Mouse (Mus musculus) hindbrain, postnatal 0 days (tissue): Measurements from ENCODE around the gene Sytl4. TPM values are rescaled to one million over a fixed set of nuclear protein-coding genes. Genes with fewer than 3 reads are reported as not detected.
A peak's percentile ranks its signal among the peaks of the same experiment; 100 is the strongest.

ENCODE experiments used
- ATAC-seq: fragments of 200-750 bp; cut with Nextera tagmentation; 2 replicates; pipeline ENCODE4 v1.8.0; 2017; ENCODE audit warnings: mild to moderate bottlenecking, moderate TSS enrichment, moderate library complexity
- DNase-seq: peaks from one replicate; pipeline ENCODE4 v3.0.0-alpha.2; 2015; ENCODE audit warnings: low spot score
- H3K27ac ChIP-seq: fragments of 300-500 bp; sonication (generic); 2 replicates; pipeline ENCODE4 v1.5.1; 2014; ENCODE audit warnings: mild to moderate bottlenecking
- H3K27me3 ChIP-seq: fragments of 300-500 bp; sonication (generic); 2 replicates; pipeline ENCODE4 v1.6.1; 2014; ENCODE audit warnings: low read length, mixed read lengths; ENCODE audit not compliant: insufficient read depth
- H3K36me3 ChIP-seq: fragments of 300-500 bp; sonication (generic); 2 replicates; pipeline ENCODE4 v1.6.1; 2014; ENCODE audit warnings: low read length, mixed read lengths; ENCODE audit not compliant: insufficient read depth
- H3K4me1 ChIP-seq: fragments of 300-500 bp; sonication (generic); 2 replicates; pipeline ENCODE4 v1.6.1; 2014; ENCODE audit warnings: antibody characterized with exemption, low read length, mixed read lengths; ENCODE audit not compliant: insufficient read depth
- H3K4me2 ChIP-seq: fragments of 300-500 bp; sonication (generic); 2 replicates; pipeline ENCODE4 v1.6.1; 2014; ENCODE audit warnings: low read depth, mild to moderate bottlenecking, low read length, moderate library complexity, mixed read lengths
- H3K4me3 ChIP-seq: fragments of 300-500 bp; sonication (generic); 2 replicates; pipeline ENCODE4 v1.5.1; 2014; ENCODE audit warnings: low read length
- H3K9ac ChIP-seq: fragments of 300-500 bp; sonication (generic); replicated peaks from 2 replicates; pipeline ENCODE4 v1.6.1; 2014; ENCODE audit warnings: mild to moderate bottlenecking, low read length, moderate library complexity, mixed read lengths
- H3K9me3 ChIP-seq: fragments of 300-500 bp; sonication (generic); 2 replicates; pipeline ENCODE4 v1.6.1; 2016; ENCODE audit warnings: low read length, mixed read lengths
- CTCF ChIP-seq: IDR thresholded peaks from 2 replicates; pipeline ENCODE4 v1.5.1; 2016; ENCODE audit warnings: antibody characterized with exemption, control low read depth, low read depth
- WGBS: fragments of 180-500 bp; shearing (Covaris S2); extraction: QIAGEN DNeasy Blood & Tissue Kit; methylation state at CpG from one replicate; pipeline ENCODE4 v1.1.7; 2014; 5-methylcytosine and 5-hydroxymethylcytosine counted together
- polyA plus RNA-seq: library from polyadenylated mRNA; unstranded; fragments of >200 nt; fragmentation: Nextera tagmentation; extraction: Ambion mirVana; gene quantifications from 2 replicates; pipeline ENCODE4 v1.2.1, GENCODE M21; 2015
- total RNA-seq: library from RNA; depleted of rRNA; stranded (reverse); fragments of >200 nt; gene quantifications from 2 replicates; pipeline ENCODE4 v1.2.3, GENCODE M21; 2014; rRNA removed

The Sytl4 gene
- total RNA-seq, result 0.89 and 1.9 TPM in 2 replicates
- 0.46 and 0.91 TPM in 2 replicates for polyA plus RNA-seq

GRCm38 (mm10) chrX:133981231-133982002 is at the start of gene Sytl4:
Gene Sytl4 (minus strand): TSS chrX:133981812.
- peak; percentile 2 for DNase-seq
- Histone ChIP-seq H3K9ac (no peak within 1 kb of the TSS), H3K27me3 (no peaks in the 10 kb centered on the region), H3K4me1 (no peaks in the 10 kb centered on the region), H3K4me2 (peak within 1 kb of the TSS; percentile 61), H3K36me3 (no peaks in the 10 kb centered on the region), H3K4me3 (peak within 1 kb of the TSS; percentile 31), H3K27ac (no peak within 1 kb of the TSS), H3K9me3 (no peaks in the 10 kb centered on the region)
- WGBS, result 24% methylated on average over 29 of the region's 29 CpGs
- ATAC-seq, result no peak
- TF ChIP-seq CTCF, result no peak

GRCm38 (mm10) chrX:134020664-134021063 is 39.1 kb upstream of the Sytl4 start:
- H3K4me1 ChIP-seq, result no peaks in the 10 kb centered on the region
- WGBS, result 54% methylated on average over 5 of the region's 5 CpGs
- no peak overlapping the region for H3K27ac ChIP-seq
- no peaks in the 10 kb centered on the region for H3K27me3 ChIP-seq
- no peaks in the 10 kb centered on the region for H3K36me3 ChIP-seq
- DNase-seq (no peak), ATAC-seq (no peak)
- no peak overlapping the region for H3K4me2 ChIP-seq
- no peak overlapping the region for H3K9ac ChIP-seq
- H3K9me3 ChIP-seq, result no peaks in the 10 kb centered on the region
- TF ChIP-seq CTCF, result no peak
- H3K4me3 ChIP-seq, result no peak overlapping the region

DNA sequence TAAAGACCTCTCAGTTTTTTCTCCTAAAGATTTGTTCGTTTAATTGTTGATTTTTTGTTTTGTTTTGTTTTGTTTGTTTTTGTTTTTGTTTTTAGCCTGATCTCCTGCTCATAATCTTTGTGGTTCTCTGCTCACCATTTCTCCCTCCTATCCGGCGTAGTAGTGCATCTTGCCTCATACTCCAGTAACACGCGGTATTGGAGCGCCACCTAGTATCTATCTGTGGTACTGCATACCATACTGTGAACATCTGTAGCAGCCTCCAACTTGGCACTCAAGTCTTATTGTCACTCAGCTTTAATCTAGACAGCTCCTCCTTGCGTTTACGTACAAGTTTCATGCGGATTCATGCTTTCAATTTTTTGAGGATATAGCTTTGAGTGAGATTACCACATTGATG is 37.4 kb upstream of the Sytl4 start:
- peak; percentile 88 for TF ChIP-seq CTCF
- Histone ChIP-seq H3K9me3 (no peaks in the 10 kb centered on the region), H3K27ac (no peak overlapping the region), H3K4me2 (no peak overlapping the region), H3K4me3 (no peak overlapping the region), H3K4me1 (no peaks in the 10 kb centered on the region), H3K9ac (no peak overlapping the region), H3K36me3 (no peaks in the 10 kb centered on the region), H3K27me3 (no peaks in the 10 kb centered on the region)
- ATAC-seq (peak; percentile 86), DNase-seq (peak; percentile 76)
- WGBS, result 21% methylated on average over 9 of the region's 9 CpGs

DNA sequence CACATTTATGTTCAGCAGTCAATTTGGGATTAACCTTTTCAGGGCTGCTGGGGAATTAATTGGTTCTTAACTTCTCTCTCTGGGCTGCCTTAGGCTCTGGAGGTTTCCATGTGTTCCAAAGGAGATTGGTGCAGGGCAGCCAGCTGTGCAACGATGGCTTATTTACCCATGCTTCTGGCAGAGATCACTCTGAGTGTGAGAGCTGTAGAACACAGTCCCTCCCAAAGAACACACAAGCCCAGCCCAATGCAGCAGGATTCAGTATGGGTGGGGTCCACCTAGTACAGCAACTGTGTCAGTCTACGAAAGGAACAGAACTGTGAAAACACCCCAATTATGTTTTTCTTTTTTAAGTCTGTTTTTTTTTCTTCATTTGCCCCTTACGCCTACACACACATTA is 14.3 kb upstream of the Sytl4 start:
- no peak for TF ChIP-seq CTCF
- ATAC-seq, result no peak
- Histone ChIP-seq H3K4me1 (no peaks in the 10 kb centered on the region), H3K9me3 (no peaks in the 10 kb centered on the region), H3K9ac (no peak overlapping the region), H3K27me3 (no peaks in the 10 kb centered on the region), H3K27ac (no peak overlapping the region), H3K36me3 (no peaks in the 10 kb centered on the region), H3K4me2 (no peak overlapping the region), H3K4me3 (no peak overlapping the region)
- 70% methylated on average over 3 of the region's 3 CpGs for WGBS
- no peak for DNase-seq

DNA sequence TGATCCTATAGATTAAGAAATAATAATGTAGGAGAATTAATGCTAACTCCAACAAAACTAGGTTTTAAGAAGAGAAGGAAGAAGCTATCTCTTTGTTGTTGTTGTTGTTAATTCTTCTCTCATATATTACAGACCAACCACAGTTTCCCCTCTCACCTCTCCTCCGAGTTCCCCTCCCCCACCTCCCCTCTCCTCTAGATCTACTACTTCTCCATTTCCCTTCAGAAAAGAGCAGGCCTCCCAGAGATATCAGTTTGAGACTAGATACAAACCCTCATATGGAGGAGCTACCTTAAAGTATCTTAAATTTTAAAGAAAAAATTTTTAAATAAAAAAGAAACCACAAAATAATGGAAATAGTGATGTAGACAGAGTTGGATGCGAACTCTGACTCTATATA is 17.0 kb downstream of the Sytl4 start:
- Histone ChIP-seq H3K4me3 (no peak overlapping the region), H3K27ac (no peak overlapping the region), H3K9me3 (no peaks in the 10 kb centered on the region), H3K9ac (no peak overlapping the region), H3K4me1 (no peaks in the 10 kb centered on the region), H3K36me3 (no peaks in the 10 kb centered on the region), H3K4me2 (no peak overlapping the region), H3K27me3 (no peaks in the 10 kb centered on the region)
- TF ChIP-seq CTCF, result no peak
- DNase-seq, result no peak
- WGBS, result 75% methylated on average over 2 of the region's 2 CpGs
- ATAC-seq, result no peak

GRCm38 (mm10) chrX:133960617-133961016 is 21.0 kb downstream of the Sytl4 start:
- no peak for TF ChIP-seq CTCF
- Histone ChIP-seq H3K27ac (no peak overlapping the region), H3K4me1 (no peaks in the 10 kb centered on the region), H3K9me3 (no peaks in the 10 kb centered on the region), H3K36me3 (no peaks in the 10 kb centered on the region), H3K4me3 (no peak overlapping the region), H3K27me3 (no peaks in the 10 kb centered on the region), H3K4me2 (no peak overlapping the region), H3K9ac (no peak overlapping the region)
- 68% methylated on average over 2 of the region's 2 CpGs for WGBS
- DNase-seq (no peak), ATAC-seq (no peak)

- H3K9me3 ChIP-seq, result no peaks in the 10 kb centered on the region
- no peak for DNase-seq
- 65% methylated on average over 7 of the region's 7 CpGs for WGBS
- no peaks in the 10 kb centered on the region for H3K36me3 ChIP-seq
- no peak overlapping the region for H3K27ac ChIP-seq
- no peak overlapping the region for H3K4me3 ChIP-seq
- no peak overlapping the region for H3K4me2 ChIP-seq
- H3K27me3 ChIP-seq, result no peaks in the 10 kb centered on the region
- ATAC-seq, result no peak
- H3K9ac ChIP-seq, result no peak overlapping the region
- TF ChIP-seq CTCF, result no peak
- no peaks in the 10 kb centered on the region for H3K4me1 ChIP-seq
These were observed 27.0 kb downstream of the Sytl4 start for GRCm38 (mm10) chrX:133954661-133955060.
